Mouse (Mus musculus) heart, postnatal 25 days (tissue): Measurements from ENCODE around the gene Catsper3. TPM values are rescaled to one million over a fixed set of nuclear protein-coding genes. Genes with fewer than 3 reads are reported as not detected.

Experiments
- DNase-seq: peaks from one replicate; pipeline ENCODE4 v3.0.0; 2022; ENCODE audit warnings: low spot score
- intact Hi-C: fragments of 180-260 bp; cut with DNase I; formaldehyde crosslinking; loops from one replicate; pipeline ENCODE4 v1.15.1; 2025
- total RNA-seq, 2 experiments: library from RNA; stranded (reverse); gene quantifications; 2 replicates each; pipeline ENCODE4 v1.2.3; 2021

Gene Catsper3
- total RNA-seq: not detected

GRCm38 (mm10) chr13:55784268-55784667 is at the start of gene Catsper3:
TSS of gene Catsper3 (plus strand) at chr13:55784568.
- DNase-seq: no peak
- intact Hi-C loops: no loop called here

DNA sequence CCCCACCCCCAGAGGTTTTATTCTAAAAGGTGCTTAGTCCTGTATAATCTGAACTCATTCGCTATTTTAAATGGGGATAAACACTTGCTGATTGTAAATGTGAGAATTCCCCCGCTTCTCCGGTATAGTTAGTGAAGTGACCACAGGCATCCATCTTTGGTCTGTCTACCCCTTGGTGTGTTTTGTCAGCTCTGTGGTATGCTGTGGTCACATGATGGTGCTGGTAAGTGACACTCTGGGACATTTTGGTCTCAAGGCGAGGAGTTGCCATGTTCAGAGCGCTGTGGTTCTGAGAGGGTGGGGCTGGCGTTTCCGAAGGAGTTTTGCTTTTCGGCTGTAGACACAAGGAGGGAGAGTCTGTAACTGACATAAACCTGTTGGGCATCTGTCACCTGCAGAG is 46.5 kb upstream of the Catsper3 start:
- intact Hi-C loops: no loop called here
- no peak for DNase-seq

- no peak for DNase-seq
- intact Hi-C loops: no loop called here
These were observed 42.1 kb upstream of the Catsper3 start for GRCm38 (mm10) chr13:55742306-55742705.

- intact Hi-C loops: no loop called here
- DNase-seq: no peak
These were observed 30.0 kb upstream of the Catsper3 start for GRCm38 (mm10) chr13:55754380-55754779.

GRCm38 (mm10) chr13:55756789-55757188 is 27.6 kb upstream of the Catsper3 start:
- no peak for DNase-seq
- intact Hi-C loops: no loop called here

GRCm38 (mm10) chr13:55757645-55758044 is 26.7 kb upstream of the Catsper3 start:
- intact Hi-C loops: no loop called here
- DNase-seq: no peak

DNA sequence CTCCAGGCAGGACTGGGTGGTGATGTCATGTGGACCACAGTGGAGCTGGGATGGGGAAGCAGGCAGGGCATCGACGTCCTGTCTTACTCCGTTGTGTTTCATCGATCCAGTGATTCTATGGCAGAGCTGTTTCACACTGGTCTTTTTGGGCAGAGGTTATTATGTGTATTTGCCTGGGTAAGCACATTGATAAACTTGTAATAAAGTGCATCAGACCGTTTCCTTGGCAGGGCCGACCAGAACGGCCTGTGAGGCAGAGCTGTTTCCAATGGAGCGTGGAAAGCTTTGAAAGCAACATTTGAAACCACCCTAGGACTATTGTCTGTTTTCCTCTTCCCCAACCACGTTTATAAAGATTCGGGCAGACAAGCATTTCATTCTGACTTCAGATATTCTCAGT is 23.8 kb upstream of the Catsper3 start:
- intact Hi-C loops: no loop called here
- DNase-seq: no peak

DNA sequence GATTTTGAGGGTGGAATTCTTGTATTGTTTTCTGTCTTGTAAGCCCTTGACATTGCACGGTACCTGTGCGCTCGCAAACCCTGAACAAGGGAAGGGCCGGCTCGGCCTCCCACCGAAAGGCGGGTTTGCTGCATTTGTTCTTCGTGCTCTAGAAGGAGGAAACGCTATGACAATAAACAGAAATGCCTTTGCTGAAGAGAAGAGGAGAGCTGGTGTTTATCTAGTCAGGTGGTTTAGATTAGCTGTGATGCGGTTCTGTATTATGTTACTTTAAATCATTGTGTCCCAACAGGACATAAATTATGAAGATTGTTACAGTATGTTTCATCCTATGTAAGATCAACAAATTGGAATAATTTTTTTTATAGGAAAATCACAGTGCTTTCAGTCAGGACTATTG is 22.9 kb upstream of the Catsper3 start:
- DNase-seq: no peak
- intact Hi-C loops: no loop called here

- no peak for DNase-seq
- intact Hi-C loops: no loop called here
These were observed 10.0 kb upstream of the Catsper3 start for GRCm38 (mm10) chr13:55774352-55774751.

DNA sequence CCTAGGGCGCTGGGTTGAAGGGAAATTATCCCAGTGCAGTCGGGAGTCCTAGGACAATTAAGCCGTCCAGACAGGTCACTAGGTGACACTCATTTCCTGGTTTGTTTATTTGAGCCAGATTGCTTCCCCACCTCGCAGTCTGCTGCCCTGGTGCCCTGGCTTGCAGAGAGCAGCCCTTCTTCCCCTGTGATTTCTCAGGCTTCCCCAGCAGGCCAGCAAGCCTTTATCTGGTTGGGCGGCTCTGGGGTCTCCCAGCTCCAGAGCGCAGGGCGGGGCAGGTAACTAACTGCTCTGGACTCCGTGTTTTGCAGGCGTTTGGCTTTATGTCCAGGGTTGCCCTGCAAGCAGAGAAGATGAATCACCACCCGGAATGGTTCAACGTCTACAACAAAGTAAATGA is 9.3 kb upstream of the Catsper3 start:
- DNase-seq: no peak
- intact Hi-C loops: no loop called here

DNA sequence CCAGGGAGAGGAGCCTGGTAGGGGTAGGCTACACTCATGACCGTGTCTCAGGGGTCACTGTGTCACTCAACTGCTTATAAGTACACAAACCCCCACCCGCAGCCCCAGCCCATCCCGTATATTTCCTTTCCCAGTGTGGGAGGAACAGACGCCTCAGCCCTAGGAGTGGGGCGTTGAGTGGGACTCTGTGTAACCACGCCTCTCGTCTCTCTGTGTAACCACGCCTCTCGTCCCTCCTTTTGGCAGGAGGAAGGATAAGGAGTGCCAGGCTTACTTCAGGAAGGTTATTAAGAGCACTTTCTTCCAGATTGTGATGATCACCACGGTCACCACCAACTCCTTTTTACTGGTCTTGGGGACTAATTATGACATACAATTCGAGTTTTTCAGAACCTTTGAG is 1.8 kb downstream of the Catsper3 start:
- no peak for DNase-seq
- intact Hi-C loops: no loop called here

DNA sequence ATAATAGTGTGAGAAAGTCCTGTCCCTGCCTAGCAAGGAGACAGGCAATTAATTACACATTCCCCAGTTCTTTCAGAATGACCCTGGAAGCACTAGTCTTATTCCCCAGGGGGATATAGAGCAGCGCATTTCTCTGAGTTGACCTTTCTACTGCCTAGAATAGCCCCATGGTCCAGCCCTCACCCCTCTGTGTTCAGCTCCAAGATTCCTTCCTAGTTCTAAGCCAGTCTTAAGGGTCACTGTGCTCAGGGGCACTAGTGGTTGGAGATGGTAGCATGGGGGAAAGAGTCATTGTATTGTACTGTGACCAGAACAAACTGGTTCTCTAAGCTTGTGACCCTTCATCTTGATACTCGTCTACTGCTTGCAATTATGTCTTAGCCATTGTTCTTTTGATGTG is 16.9 kb downstream of the Catsper3 start:
- intact Hi-C loops: no loop called here
- no peak for DNase-seq

- intact Hi-C loops: no loop called here
- no peak for DNase-seq
These were observed 19.6 kb downstream of the Catsper3 start for GRCm38 (mm10) chr13:55803973-55804372.

- no peak for DNase-seq
- intact Hi-C loops: no loop called here
These were observed 24.8 kb downstream of the Catsper3 start for GRCm38 (mm10) chr13:55809041-55809623.

GRCm38 (mm10) chr13:55809707-55810106 is 25.3 kb downstream of the Catsper3 start:
- intact Hi-C loops: no loop called here
- no peak for DNase-seq

DNA sequence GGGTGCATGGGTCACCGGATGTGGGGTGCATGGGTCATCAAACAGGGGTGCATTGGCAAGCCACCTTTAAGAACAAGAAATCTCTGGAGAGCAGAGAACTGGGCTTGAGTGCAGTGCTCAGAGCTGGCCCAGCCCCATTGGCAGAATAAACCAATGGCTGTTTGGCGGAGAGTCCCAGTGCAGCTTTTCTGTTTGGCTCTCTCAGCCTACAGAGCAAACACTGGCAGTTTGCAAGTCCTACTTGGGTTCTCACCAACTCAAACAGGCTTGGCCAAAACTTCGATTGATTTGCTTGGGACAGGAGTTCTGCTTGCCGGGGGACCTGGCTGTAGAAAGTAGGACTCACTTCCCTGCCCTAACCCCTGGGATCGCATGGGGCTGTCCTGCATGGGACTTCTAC is 26.6 kb downstream of the Catsper3 start:
- no peak for DNase-seq
- intact Hi-C loops: no loop called here

- intact Hi-C loops: no loop called here
- no peak for DNase-seq
These were observed 29.2 kb downstream of the Catsper3 start for GRCm38 (mm10) chr13:55813490-55814016.

DNA sequence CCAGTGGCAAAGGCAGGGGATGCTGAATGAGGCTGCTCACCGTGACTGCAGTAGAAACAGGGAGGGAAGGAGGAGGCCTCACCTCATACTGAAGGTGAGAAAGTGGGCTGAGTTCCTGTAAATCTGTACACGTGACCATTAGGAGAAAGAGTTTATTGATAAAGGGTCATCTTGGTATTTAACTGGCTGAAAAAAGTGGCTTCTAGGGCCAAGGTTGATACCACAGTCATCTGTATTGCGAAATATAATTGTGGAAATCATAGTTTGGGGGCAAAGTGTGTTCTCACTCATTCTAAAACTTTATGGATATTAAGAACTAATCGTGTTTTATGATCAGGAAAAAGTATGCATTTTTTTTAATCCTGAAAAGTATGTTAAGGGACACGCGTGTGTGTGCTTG is 30.5 kb downstream of the Catsper3 start:
- intact Hi-C loops: no loop called here
- no peak for DNase-seq

DNA sequence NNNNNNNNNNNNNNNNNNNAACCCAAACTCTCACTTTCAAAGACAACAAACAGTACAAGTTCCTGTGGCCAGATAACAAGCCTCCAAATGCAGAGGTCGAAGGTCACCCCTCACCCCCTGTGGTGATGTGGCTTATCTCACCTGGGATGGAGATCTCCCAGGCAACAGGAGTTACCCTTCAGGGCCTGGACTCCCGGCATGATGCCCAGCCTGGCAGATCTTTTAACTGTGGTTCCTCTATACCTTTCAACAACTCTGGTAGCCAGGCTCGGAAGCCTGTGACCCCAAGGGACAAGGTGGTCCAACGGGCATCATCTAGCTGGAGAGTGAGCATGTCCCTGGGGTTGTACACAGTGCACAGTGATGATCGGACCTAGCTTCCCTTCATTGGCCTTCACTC is 38.1 kb downstream of the Catsper3 start:
- no peak for DNase-seq
- intact Hi-C loops: no loop called here

DNA sequence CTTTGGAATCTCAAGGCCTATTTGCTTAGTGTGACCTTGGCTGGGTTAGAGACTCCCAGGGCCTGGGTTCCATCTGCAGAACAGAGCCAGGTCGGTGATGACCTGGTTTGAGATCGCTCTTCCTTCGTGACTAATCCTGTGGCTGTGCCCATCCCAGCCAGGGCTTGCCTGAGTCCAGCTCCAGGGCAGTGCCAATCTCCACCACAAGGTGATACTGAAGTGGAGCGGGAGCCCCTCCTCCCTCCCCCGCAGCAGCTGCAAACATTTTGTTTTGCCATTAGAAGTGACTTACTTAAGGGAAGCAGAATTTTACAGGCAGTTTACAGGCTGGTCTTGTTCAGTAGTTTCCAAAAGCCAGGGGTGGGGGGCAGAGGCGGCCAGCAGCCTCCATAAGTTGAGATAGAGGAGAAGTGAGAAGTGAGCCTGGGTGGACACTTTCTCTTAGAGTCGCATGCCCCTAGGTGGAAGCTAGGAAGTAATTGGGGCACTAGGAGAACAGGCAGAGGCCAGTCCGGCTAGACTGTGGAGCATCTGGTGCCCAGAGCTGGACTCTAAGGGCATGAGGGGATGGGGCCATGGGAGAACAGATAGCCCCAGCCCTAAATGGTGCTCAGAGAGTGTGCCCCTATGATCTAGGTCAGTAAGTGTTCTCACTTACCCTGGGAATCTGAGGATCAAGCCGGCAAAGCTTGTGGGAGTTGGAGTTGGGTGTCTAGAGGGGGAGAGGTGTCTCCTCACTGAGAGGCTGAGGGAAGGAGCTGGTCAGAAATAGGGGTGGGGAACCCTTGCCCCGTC is 40.0 kb downstream of the Catsper3 start:
- intact Hi-C loops: no loop called here
- DNase-seq: no peak

GRCm38 (mm10) chr13:55825245-55825681 is 40.9 kb downstream of the Catsper3 start:
- intact Hi-C loops: no loop called here
- no peak for DNase-seq
